ENCODE assay signal across 9 mouse cellular contexts in the genomic region with DNA sequence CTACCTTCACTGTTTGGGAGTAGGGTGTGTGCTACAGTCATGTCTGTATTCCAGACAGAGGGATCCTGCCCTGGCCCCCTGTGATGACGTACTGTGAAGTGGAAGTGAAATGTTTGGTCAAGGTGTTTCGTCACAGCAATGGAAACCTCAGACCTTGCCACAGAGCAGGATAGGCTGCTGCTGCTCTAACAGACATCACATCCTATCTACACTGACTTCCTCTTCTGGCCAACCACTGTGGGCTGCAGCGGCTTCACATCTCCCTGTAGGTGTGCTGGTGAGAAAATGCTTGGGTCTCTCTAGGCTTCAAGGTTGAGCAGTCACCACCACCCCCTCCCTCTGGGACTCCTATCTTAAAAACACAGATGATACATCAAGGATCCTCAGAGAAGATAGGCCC. TPM values are rescaled to one million over a fixed set of nuclear protein-coding genes. Genes with fewer than 3 reads are reported as not detected.
DNase-seq lines count a peak whose midpoint lies in the region; ATAC-seq and TF ChIP-seq lines count a peak whose summit lies in the region.
"Had no signal": no experiment of that assay in that cellular context is flagged by ENCODE, and none has a peak within 500 bp of the region (broad histone marks: within the 10 kb centered on the region; RNA-seq: fewer than 3 reads in every experiment).

No protein-coding gene starts in this region.

- H3K9ac ChIP-seq in lung, postnatal 0 days (replicated peaks; ENCODE audit: low read depth): no peak overlapping the region
- no peak overlapping the region for H3K9ac ChIP-seq in forebrain, embryonic 16.5 days (replicated peaks; ENCODE audit: low read depth, low read length)
- H3K9ac ChIP-seq in hindbrain, embryonic 14.5 days: no peak overlapping the region
- H3K9ac ChIP-seq: forebrain, postnatal 0 days had no signal

- no peak for TF ChIP-seq POLR2A in lung, adult 2 months (IDR thresholded peaks at IDR 0.05; ENCODE audit: borderline replicate concordance, extremely low read depth, low read depth, low read length)

- WGBS in lung, postnatal 0 days: 66% methylated on average over 3 of the region's 3 CpGs
- WGBS in lung, adult 2 months: 41% methylated on average over 3 of the region's 3 CpGs
- 96% methylated on average over 3 of the region's 3 CpGs for WGBS in forebrain, embryonic 16.5 days
- 92% methylated on average over 3 of the region's 3 CpGs for WGBS in hindbrain, embryonic 14.5 days

- TF ChIP-seq EP300 in lung, postnatal 0 days (IDR thresholded peaks at IDR 0.05): no peak

- H3K4me2 ChIP-seq in lung, postnatal 0 days (replicated peaks; ENCODE audit: low read depth, low read length): no peak overlapping the region
- no peak overlapping the region for H3K4me2 ChIP-seq in forebrain, embryonic 16.5 days (ENCODE audit: low read length)
- H3K4me2 ChIP-seq in hindbrain, embryonic 14.5 days (replicated peaks): no peak overlapping the region

- DNase-seq in lung, postnatal 0 days (ENCODE audit: low spot score): peak; percentile 42
- no peak for DNase-seq in lung, adult 2 months
- DNase-seq in monocyte, adult 2 months (ENCODE audit: low read depth in 1 of 2, low spot score in 2 of 2): peak; percentile 62
- no peak for DNase-seq in left cerebral cortex, postnatal 25 days (ENCODE audit: low spot score in 2 of 2)
- no peak for DNase-seq in hindbrain, embryonic 14.5 days (ENCODE audit: low spot score)
- DNase-seq: cerebellum, postnatal 25 days; forebrain, postnatal 0 days had no signal

- peaks cover 55% of the 10 kb centered on the region for H3K4me1 ChIP-seq in lung, postnatal 0 days (ENCODE audit: insufficient read depth, low read depth, low read length)
- H3K4me1 ChIP-seq in lung, adult 2 months (ENCODE audit: control insufficient read depth, insufficient read depth, low read length): peaks cover 42% of the 10 kb centered on the region
- H3K4me1 ChIP-seq in forebrain, embryonic 16.5 days (replicated peaks; ENCODE audit: control insufficient read depth, insufficient read depth, low read length): peaks cover 12% of the 10 kb centered on the region
- peaks cover 24% of the 10 kb centered on the region for H3K4me1 ChIP-seq in hindbrain, embryonic 14.5 days (replicated peaks; ENCODE audit: control insufficient read depth, insufficient read depth, low read length)

- peak; percentile 11; the same call in 1 of the 2 replicates for ATAC-seq in lung, postnatal 0 days
- peak; percentile 86 for ATAC-seq in granulocyte monocyte progenitor cell, adult 5-6 weeks (replicated peaks; ENCODE audit: poor library complexity, severe bottlenecking)
- ATAC-seq in forebrain, embryonic 16.5 days: no peak
- no peak for ATAC-seq in hindbrain, embryonic 14.5 days (ENCODE audit: low FRiP score)
- ATAC-seq: forebrain, postnatal 0 days had no signal

- no peaks in the 10 kb centered on the region for H3K9me3 ChIP-seq in lung, postnatal 0 days (ENCODE audit: low read length)
- no peaks in the 10 kb centered on the region for H3K9me3 ChIP-seq in forebrain, embryonic 16.5 days (ENCODE audit: control insufficient read depth, low read length)
- H3K9me3 ChIP-seq in hindbrain, embryonic 14.5 days (ENCODE audit: control insufficient read depth, low read length): no peaks in the 10 kb centered on the region

- no peak for TF ChIP-seq CTCF in lung, postnatal 0 days (IDR thresholded peaks at IDR 0.05)
- TF ChIP-seq CTCF in lung, adult 2 months (IDR thresholded peaks at IDR 0.05; ENCODE audit: insufficient read depth, low read length): no peak

- H3K4me3 ChIP-seq in lung, postnatal 0 days (ENCODE audit: low read depth, low read length): no peak overlapping the region
- H3K4me3 ChIP-seq in lung, adult 2 months (replicated peaks; ENCODE audit: extremely low read depth, low read depth, low read length): no peak overlapping the region
- no peak overlapping the region for H3K4me3 ChIP-seq in forebrain, embryonic 16.5 days (replicated peaks; ENCODE audit: low read length)
- H3K4me3 ChIP-seq in hindbrain, embryonic 14.5 days (replicated peaks; ENCODE audit: low read length): no peak overlapping the region

- intact Hi-C loops in left cerebral cortex, postnatal 25 days (cut with DNase I): no loop called here

- H3K27me3 ChIP-seq in lung, postnatal 0 days (replicated peaks; ENCODE audit: insufficient read depth, low read length): no peaks in the 10 kb centered on the region
- no peaks in the 10 kb centered on the region for H3K27me3 ChIP-seq in forebrain, embryonic 16.5 days (replicated peaks; ENCODE audit: control insufficient read depth, insufficient read depth, low read length)
- H3K27me3 ChIP-seq in hindbrain, embryonic 14.5 days (ENCODE audit: control insufficient read depth, insufficient read depth, low read length): no peaks in the 10 kb centered on the region

- no peaks in the 10 kb centered on the region for H3K36me3 ChIP-seq in lung, postnatal 0 days (ENCODE audit: insufficient read depth, low read length)
- H3K36me3 ChIP-seq in forebrain, embryonic 16.5 days (ENCODE audit: control insufficient read depth, insufficient read depth): no peaks in the 10 kb centered on the region
- no peaks in the 10 kb centered on the region for H3K36me3 ChIP-seq in hindbrain, embryonic 14.5 days (replicated peaks; ENCODE audit: control insufficient read depth, insufficient read depth)

- no peak overlapping the region for H3K27ac ChIP-seq in lung, postnatal 0 days (ENCODE audit: low read length)
- no peak overlapping the region for H3K27ac ChIP-seq in forebrain, embryonic 16.5 days (ENCODE audit: low read length)
- H3K27ac ChIP-seq in hindbrain, embryonic 14.5 days: no peak overlapping the region

RNA-seq across cellular contexts. Expression of a gene that starts 29.2 kb away (rescaled TPM):
- polyA plus RNA-seq in lung, postnatal 0 days (2015; fragmentation: Nextera tagmentation; extraction: Ambion mirVana): 25.8 and 30.7 TPM in 2 replicates
- polyA plus RNA-seq in lung, adult 2 months (2012; rRNA removed): 53.4 and 58.9 TPM in 2 replicates
- total RNA-seq in granulocyte monocyte progenitor cell, adult 5-6 weeks (2014; fragmentation: Nextera tagmentation): 18.0 and 22.5 TPM in 2 replicates
- 20.7 and 23.8 TPM in 2 replicates for total RNA-seq in granulocyte monocyte progenitor cell, adult 5-6 weeks (2017)
- 10 to 100 TPM in 1 of 2 experiments, 1 to 10 TPM in 1; 9.5 to 10.7 TPM for total RNA-seq in left cerebral cortex, postnatal 25 days (2021)
- polyA plus RNA-seq in forebrain, embryonic 16.5 days (2015; fragmentation: Nextera tagmentation; extraction: Ambion mirVana): 8.7 and 10.3 TPM in 2 replicates
- 9.0 and 9.2 TPM in 2 replicates for polyA plus RNA-seq in hindbrain, embryonic 14.5 days (2014; fragmentation: Nextera tagmentation; extraction: Ambion mirVana)

RNA-seq across cellular contexts. Expression of a gene that starts 45.4 kb away (rescaled TPM):
- 0.07 TPM in 1 of 2 replicates, not detected in the other for polyA plus RNA-seq in lung, postnatal 0 days (2015; fragmentation: Nextera tagmentation; extraction: Ambion mirVana)
- polyA plus RNA-seq in lung, adult 2 months (2012; rRNA removed): 0.05 TPM in 1 of 2 replicates, not detected in the other
- total RNA-seq in granulocyte monocyte progenitor cell, adult 5-6 weeks (2014; fragmentation: Nextera tagmentation): not detected in 2 replicates
- not detected in 2 replicates for total RNA-seq in granulocyte monocyte progenitor cell, adult 5-6 weeks (2017)
- 1 to 10 TPM; 1.6 to 1.9 TPM for total RNA-seq in left cerebral cortex, postnatal 25 days (2021)
- polyA plus RNA-seq in forebrain, embryonic 16.5 days (2015; fragmentation: Nextera tagmentation; extraction: Ambion mirVana): 0.42 and 0.50 TPM in 2 replicates
- polyA plus RNA-seq in hindbrain, embryonic 14.5 days (2014; fragmentation: Nextera tagmentation; extraction: Ambion mirVana): 0.39 and 0.81 TPM in 2 replicates

RNA-seq across cellular contexts. Expression of a gene that starts 46.2 kb away (rescaled TPM):
- 37.1 and 39.9 TPM in 2 replicates for polyA plus RNA-seq in lung, postnatal 0 days (2015; fragmentation: Nextera tagmentation; extraction: Ambion mirVana)
- polyA plus RNA-seq in lung, adult 2 months (2012; rRNA removed): 68.1 and 76.5 TPM in 2 replicates
- 13.5 and 17.6 TPM in 2 replicates for total RNA-seq in granulocyte monocyte progenitor cell, adult 5-6 weeks (2014; fragmentation: Nextera tagmentation)
- 7.2 and 10.7 TPM in 2 replicates for total RNA-seq in granulocyte monocyte progenitor cell, adult 5-6 weeks (2017)
- total RNA-seq in left cerebral cortex, postnatal 25 days (2021): 10 to 100 TPM; 87.0 to 95.3 TPM
- 111 and 129 TPM in 2 replicates for polyA plus RNA-seq in forebrain, embryonic 16.5 days (2015; fragmentation: Nextera tagmentation; extraction: Ambion mirVana)
- polyA plus RNA-seq in hindbrain, embryonic 14.5 days (2014; fragmentation: Nextera tagmentation; extraction: Ambion mirVana): 84.7 and 89.6 TPM in 2 replicates

RNA-seq across cellular contexts. Expression of a gene that starts 51.6 kb away (rescaled TPM):
- polyA plus RNA-seq in lung, postnatal 0 days (2015; fragmentation: Nextera tagmentation; extraction: Ambion mirVana): 669 and 693 TPM in 2 replicates
- 1,026 and 1,059 TPM in 2 replicates for polyA plus RNA-seq in lung, adult 2 months (2012; rRNA removed)
- total RNA-seq in granulocyte monocyte progenitor cell, adult 5-6 weeks (2014; fragmentation: Nextera tagmentation): 383 and 409 TPM in 2 replicates
- 163 and 164 TPM in 2 replicates for total RNA-seq in granulocyte monocyte progenitor cell, adult 5-6 weeks (2017)
- total RNA-seq in left cerebral cortex, postnatal 25 days (2021): 100 to 1,000 TPM; 331 to 338 TPM
- 273 and 295 TPM in 2 replicates for polyA plus RNA-seq in forebrain, embryonic 16.5 days (2015; fragmentation: Nextera tagmentation; extraction: Ambion mirVana)
- 262 and 272 TPM in 2 replicates for polyA plus RNA-seq in hindbrain, embryonic 14.5 days (2014; fragmentation: Nextera tagmentation; extraction: Ambion mirVana)

Comparison
In these comparisons a context has a peak if more than half of its experiments do, and no peak if none do; other contexts are left out.
1. DNase-seq: peak in lung, postnatal 0 days (single experiment) and monocyte, adult 2 months (2 of 2); none in lung, adult 2 months (single experiment), left cerebral cortex, postnatal 25 days (0 of 2) and hindbrain, embryonic 14.5 days (single experiment).
2. ATAC-seq: peak in lung, postnatal 0 days (single experiment) and granulocyte monocyte progenitor cell, adult 5-6 weeks (single experiment); none in forebrain, embryonic 16.5 days (single experiment) and hindbrain, embryonic 14.5 days (single experiment).